Mouse (Mus musculus) urinary bladder, postnatal 10 days (tissue): ENCODE results near the gene Mettl8.

ENCODE experiments used
- DNase-seq: peaks from one replicate; pipeline ENCODE4 v3.0.0; 2022; ENCODE audit warnings: low spot score

Gene Mettl8

GRCm38 (mm10) chr2:70989201-70990191, 65.9 kb downstream of the Mettl8 start:
- no peak for DNase-seq

- DNase-seq: no peak
These were observed 77.1 kb downstream of the Mettl8 start for GRCm38 (mm10) chr2:70978271-70978670.

- no peak for DNase-seq
These were observed 80.6 kb downstream of the Mettl8 start for GRCm38 (mm10) chr2:70974769-70975168.

DNA sequence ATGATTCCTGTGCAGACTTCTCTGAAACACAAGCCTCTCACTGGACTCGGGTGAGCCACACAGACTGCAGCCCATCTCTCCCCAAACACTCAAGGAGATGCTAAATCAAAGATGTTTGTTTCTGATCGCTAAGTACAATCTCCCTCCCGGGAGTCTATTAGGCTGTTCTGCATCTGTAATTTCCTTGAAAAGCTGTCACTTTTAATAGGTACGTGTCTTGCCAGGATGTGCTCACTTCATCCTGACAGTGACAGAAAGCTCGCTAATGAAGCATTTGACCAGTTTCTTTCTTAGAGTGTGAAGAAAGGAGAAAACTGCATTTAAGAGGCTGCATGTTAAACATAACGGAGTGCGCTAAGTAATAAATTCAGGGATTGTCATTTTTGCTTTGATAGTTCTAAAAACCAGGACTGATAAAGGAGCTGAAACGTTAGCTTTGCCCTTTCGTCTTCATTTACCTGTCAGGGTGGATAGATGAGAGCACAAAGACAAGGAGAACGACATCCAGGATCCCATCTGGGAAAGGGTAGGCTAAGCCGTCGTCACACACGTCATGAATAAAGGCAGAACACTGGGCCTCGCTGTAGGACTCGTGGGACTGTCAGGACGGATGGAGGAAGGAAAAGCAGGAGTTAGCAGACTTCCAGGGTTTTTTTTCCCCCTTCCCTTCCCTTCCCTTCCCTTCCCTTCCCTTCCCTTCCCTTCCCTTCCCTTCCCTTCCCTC, 82.4 kb downstream of the Mettl8 start:
- DNase-seq: no peak

DNA sequence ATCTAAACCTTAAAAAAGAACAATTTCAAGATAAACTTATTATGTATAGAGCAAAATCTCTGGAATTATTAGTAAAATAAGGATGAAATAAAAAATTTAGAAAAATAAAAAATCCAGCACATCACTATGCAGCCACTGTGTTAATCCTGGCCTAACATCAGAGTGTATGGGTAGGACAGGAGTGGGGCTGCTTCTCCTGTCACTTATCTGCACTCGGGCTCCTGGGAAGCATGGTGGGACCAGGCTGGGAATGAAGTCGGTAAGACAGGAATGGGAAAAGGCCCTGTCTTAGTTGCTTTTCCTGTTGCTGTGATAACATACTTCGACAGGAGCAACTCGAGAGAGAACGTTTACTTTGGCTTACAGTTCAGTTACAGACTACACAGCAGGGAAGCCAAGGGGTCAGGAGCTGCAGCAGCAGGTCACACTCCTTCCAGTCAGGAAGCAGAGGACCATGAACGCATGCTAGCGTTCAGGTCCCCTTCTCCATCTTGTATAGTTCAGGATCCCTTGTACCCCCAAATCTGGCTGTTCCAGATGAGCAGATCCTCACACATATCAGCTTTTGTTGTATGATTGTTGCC, 85.1 kb downstream of the Mettl8 start:
- DNase-seq: no peak

GRCm38 (mm10) chr2:70968305-70968704, 87.1 kb downstream of the Mettl8 start:
- DNase-seq: no peak

DNA sequence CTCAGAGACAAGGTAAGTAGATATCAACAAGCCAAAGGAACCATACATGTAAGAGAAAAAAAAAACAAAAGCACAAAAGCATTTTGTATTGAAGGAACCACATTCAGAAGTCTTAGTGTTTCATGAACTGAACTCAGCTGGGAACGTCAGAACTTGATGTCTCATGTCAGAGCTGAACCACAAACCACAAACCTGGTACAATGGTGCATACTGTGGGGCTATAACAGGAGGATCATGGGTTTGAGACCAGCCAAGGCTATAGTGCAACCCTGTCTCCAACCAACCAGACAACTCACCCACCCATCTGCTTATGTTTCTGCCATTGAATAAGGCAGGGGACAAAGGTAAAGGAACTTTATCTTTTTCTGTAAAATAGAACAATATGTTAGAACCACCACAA, 88.2 kb downstream of the Mettl8 start:
- DNase-seq: no peak

- no peak for DNase-seq
These were observed 90.6 kb downstream of the Mettl8 start for GRCm38 (mm10) chr2:70964809-70965208.

GRCm38 (mm10) chr2:70962921-70963320, 92.5 kb downstream of the Mettl8 start:
- no peak for DNase-seq

DNA sequence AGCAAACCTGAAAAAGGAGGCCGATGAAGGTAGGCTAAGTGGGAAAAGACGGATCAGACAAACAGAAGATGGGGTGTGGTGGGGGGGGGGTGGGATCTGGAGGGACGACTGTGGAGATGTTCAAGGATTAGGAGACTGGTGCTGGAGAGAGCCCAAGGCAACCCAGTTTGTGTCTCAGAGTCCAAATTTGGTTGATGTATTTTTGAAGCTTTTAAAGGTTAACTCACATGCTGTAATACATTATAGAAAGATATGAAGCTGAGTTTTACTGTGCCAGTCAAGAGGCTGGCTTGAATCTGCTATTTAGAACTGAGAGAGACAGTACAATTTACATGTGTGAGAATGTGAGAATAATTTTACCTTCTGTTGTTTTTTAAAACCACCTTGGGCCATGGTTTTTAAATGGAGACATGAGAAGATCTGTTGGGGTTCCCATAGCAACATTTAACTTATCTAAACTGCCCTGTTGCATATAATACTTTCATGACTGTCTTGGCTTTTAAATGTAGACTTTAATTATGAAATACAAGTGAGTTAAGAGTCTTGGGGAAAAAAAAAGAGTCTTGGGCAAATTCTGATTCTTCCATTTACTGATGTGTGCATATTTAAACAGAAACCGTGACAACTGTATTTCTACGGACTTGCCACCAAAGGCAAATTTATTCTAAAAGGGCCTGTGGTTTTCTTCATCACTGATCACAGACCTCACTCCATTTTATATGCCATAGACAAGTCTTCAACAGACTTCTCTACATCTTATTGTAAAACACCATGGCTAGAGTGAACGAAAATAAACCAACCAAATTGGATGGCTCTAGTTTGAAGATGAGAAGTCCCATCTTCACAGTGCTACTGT, 94.1 kb downstream of the Mettl8 start:
- DNase-seq: no peak

DNA sequence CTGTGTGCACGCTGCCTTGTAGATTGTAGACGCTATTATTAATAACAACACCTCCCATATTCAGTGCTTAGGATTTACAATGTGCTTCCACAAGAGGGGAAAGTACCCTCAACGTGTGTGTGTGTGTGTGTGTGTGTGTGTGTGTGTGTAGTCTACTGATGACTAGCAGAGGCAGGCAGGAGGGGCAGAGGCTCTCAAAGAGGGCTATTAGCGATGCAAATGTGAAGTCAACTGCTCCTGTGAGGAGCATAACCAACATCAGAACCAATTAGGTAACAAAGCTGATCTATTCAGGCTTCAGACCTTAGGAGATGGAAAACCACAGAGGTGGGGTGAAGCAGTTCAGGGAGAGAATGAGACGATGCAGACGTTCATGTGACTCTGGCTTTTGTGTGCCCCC, 95.3 kb downstream of the Mettl8 start:
- DNase-seq: no peak

- no peak for DNase-seq
These were observed 96.0 kb downstream of the Mettl8 start for GRCm38 (mm10) chr2:70959337-70959736.

- no peak for DNase-seq
These were observed 96.8 kb downstream of the Mettl8 start for GRCm38 (mm10) chr2:70958536-70958935.

DNA sequence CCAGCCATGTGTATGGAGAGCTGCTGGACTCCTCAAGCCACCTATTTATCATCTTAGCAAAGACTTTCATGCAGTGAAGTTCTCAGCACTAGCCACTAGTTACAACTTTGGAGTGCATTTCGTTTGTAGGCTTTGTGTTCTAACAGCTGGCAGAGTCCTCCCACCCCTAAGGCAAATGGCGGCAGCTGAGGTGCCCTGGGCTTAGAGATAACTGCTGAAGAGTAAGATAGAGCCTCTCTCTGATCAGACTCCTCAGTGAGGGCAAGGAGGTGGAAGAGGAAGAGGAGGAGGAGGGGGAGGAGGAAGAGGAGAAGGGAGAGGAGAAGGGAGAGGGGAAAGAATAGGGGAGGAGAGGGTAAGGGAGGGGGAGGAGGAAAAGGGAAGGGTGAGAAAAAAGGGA, 101.8 kb downstream of the Mettl8 start:
- no peak for DNase-seq

- no peak for DNase-seq
These were observed 103.4 kb downstream of the Mettl8 start for GRCm38 (mm10) chr2:70951944-70952343.

- DNase-seq: no peak
These were observed 110.7 kb downstream of the Mettl8 start for GRCm38 (mm10) chr2:70944511-70945305.

- no peak for DNase-seq
These were observed 114.6 kb downstream of the Mettl8 start for GRCm38 (mm10) chr2:70940826-70941225.

DNA sequence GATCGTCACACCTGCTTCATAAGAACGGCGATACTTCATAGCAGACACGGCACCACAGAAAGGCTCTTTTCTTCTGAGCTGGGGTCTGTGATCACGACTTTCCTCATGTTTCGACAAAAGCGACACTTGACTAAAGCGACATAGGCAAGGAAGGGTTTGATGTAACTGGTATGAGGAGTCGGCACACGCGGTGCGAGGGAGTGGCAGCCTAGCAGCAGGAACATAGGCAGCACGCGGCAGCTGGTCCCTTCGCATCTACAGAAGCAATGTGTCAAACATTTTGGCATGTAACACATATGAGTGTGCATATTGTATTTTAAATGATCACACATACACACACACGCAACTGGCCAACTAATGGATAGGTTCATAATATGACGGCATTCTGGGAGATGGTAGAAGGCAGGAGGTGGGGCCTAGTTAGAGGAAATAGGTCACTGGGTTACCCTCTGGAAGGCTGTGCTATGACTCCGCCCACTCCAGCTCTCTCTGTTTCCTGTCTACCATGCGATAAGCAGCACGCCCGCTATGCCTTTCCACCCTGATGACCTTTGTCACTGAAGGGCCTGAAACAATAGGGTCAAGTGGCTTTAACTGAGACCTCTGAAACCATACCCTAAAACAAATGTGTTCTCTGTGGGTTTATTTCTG, 116.4 kb downstream of the Mettl8 start:
- no peak for DNase-seq

GRCm38 (mm10) chr2:70934772-70935171, 120.6 kb downstream of the Mettl8 start:
- no peak for DNase-seq

GRCm38 (mm10) chr2:70933516-70933915, 121.9 kb downstream of the Mettl8 start:
- no peak for DNase-seq
